Mouse (Mus musculus): Measurements from ENCODE around the gene Serpinb1a. TPM values are rescaled to one million over a fixed set of nuclear protein-coding genes. Genes with fewer than 3 reads are reported as not detected.

Gene Serpinb1a
- total RNA-seq, 2 experiments from 2014 or later = 0.55 to 1.5 TPM

GRCm38 (mm10) chr13:32841349-32841748, 9.6 kb downstream of the Serpinb1a start:
- no peak for DNase-seq (ENCODE audit: low spot score in 2 of 2)

GRCm38 (mm10) chr13:32839314-32839713, 11.7 kb downstream of the Serpinb1a start:
- no peak for DNase-seq (ENCODE audit: low spot score in 2 of 2)

GRCm38 (mm10) chr13:32834513-32834912, 16.5 kb downstream of the Serpinb1a start:
- DNase-seq (ENCODE audit: low spot score in 2 of 2) = no peak

- DNase-seq (ENCODE audit: low spot score in 2 of 2) = no peak
These were observed 17.7 kb downstream of the Serpinb1a start for GRCm38 (mm10) chr13:32833237-32833636.

GRCm38 (mm10) chr13:32832776-32833175, 18.2 kb downstream of the Serpinb1a start:
- DNase-seq (ENCODE audit: low spot score in 2 of 2) = no peak

GRCm38 (mm10) chr13:32831505-32832273, 19.3 kb downstream of the Serpinb1a start:
- DNase-seq (ENCODE audit: low spot score in 2 of 2) = no peak

GRCm38 (mm10) chr13:32828886-32829285, 22.1 kb downstream of the Serpinb1a start:
- DNase-seq (ENCODE audit: low spot score in 2 of 2) = no peak

- DNase-seq (ENCODE audit: low spot score in 2 of 2) = peak in 1 of 2 experiments; percentile 31
These were observed 23.0 kb downstream of the Serpinb1a start for GRCm38 (mm10) chr13:32827951-32828350.

- no peak for DNase-seq (ENCODE audit: low spot score in 2 of 2)
These were observed 23.7 kb downstream of the Serpinb1a start for GRCm38 (mm10) chr13:32827111-32827822.

GRCm38 (mm10) chr13:32825546-32825945, 25.4 kb downstream of the Serpinb1a start:
- no peak for DNase-seq (ENCODE audit: low spot score in 2 of 2)

- DNase-seq (ENCODE audit: low spot score in 2 of 2) = no peak
These were observed 26.3 kb downstream of the Serpinb1a start for GRCm38 (mm10) chr13:32824377-32825330.

GRCm38 (mm10) chr13:32823126-32823525, 27.9 kb downstream of the Serpinb1a start:
- no peak for DNase-seq (ENCODE audit: low spot score in 2 of 2)

- DNase-seq (ENCODE audit: low spot score in 2 of 2) = no peak
These were observed 29.3 kb downstream of the Serpinb1a start for GRCm38 (mm10) chr13:32821671-32822070.

GRCm38 (mm10) chr13:32819926-32820325, 31.1 kb downstream of the Serpinb1a start:
- DNase-seq (ENCODE audit: low spot score in 2 of 2) = no peak

- DNase-seq (ENCODE audit: low spot score in 2 of 2) = no peak
These were observed 31.7 kb downstream of the Serpinb1a start for GRCm38 (mm10) chr13:32819241-32819640.

GRCm38 (mm10) chr13:32807624-32808023, 43.4 kb downstream of the Serpinb1a start:
- DNase-seq (ENCODE audit: low spot score in 2 of 2) = no peak

GRCm38 (mm10) chr13:32806820-32807219, 44.2 kb downstream of the Serpinb1a start:
- DNase-seq (ENCODE audit: low spot score in 2 of 2) = no peak

- no peak for DNase-seq (ENCODE audit: low spot score in 2 of 2)
These were observed 47.2 kb downstream of the Serpinb1a start for GRCm38 (mm10) chr13:32803701-32804345.

- DNase-seq (ENCODE audit: low spot score in 2 of 2) = peak; percentile 31 to 55
These were observed 48.5 kb downstream of the Serpinb1a start, which contains the start of gene D930007J09Rik for GRCm38 (mm10) chr13:32802259-32803081. TSS of gene D930007J09Rik (minus strand) at chr13:32802849.
